Mouse (Mus musculus) thymus, postnatal 4 days (tissue): Measurements from ENCODE around the gene Hist1h3h.
A peak's percentile ranks its signal among the peaks of the same experiment; 100 is the strongest.

Source experiments
- DNase-seq: peaks from one replicate; pipeline ENCODE4 v3.0.0; 2021

Gene Hist1h3h

GRCm38 (mm10) chr13:21717397-21718357, at the start of gene Hist1h3h:
TSS of gene Hist1h3h (plus strand) at chr13:21717659.
- peak; percentile 88 for DNase-seq

GRCm38 (mm10) chr13:21677305-21677704, 40.2 kb upstream of the Hist1h3h start, which contains the start of gene Olfr1360:
TSS of gene Olfr1360 (minus strand) at chr13:21677405.
- no peak for DNase-seq

- DNase-seq = no peak
These were observed 19.6 kb upstream of the Hist1h3h start, which contains the start of gene Olfr1359 for GRCm38 (mm10) chr13:21697811-21698210. TSS of gene Olfr1359 (plus strand) at chr13:21698111.

GRCm38 (mm10) chr13:21706669-21707068, 10.8 kb upstream of the Hist1h3h start:
- no peak for DNase-seq

DNA sequence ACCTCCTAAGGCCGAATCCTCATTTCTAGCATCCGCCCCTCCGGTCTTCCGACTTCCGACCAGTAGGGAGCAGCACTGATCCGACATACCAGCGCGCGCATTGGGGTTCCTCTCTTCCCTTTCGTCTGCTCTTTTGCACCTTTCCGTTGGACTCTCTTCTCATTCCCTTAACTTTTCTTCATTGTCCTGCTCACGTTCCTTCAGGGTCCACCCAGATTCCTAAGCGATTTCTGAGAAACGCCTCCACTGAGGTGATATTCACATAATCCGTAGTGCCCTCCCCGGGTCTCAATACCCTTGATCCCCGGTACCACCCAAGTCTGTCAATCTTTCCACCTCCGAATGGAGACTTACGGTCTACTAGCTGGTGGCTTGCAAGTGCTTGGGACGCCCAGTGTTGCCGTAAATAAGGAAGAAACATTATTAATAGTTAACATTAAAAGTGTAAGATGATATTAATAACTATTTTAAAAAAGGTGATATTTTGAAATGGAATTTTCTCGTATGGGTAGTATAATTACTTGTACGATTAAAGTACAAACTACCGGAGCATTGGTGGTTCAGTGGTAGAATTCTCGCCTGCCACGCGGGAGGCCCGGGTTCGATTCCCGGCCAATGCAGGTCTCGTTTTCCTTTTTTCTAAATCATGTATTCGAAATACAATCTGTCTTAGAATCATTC, 7.3 kb upstream of the Hist1h3h start:
- DNase-seq = peak; percentile 94

GRCm38 (mm10) chr13:21710821-21711525, 6.5 kb upstream of the Hist1h3h start:
- DNase-seq = peak; percentile 85

- no peak for DNase-seq
These were observed 5.8 kb upstream of the Hist1h3h start for GRCm38 (mm10) chr13:21711698-21712097.

- peak; percentile 68 for DNase-seq
These were observed 2.7 kb upstream of the Hist1h3h start for GRCm38 (mm10) chr13:21714725-21715124.

DNA sequence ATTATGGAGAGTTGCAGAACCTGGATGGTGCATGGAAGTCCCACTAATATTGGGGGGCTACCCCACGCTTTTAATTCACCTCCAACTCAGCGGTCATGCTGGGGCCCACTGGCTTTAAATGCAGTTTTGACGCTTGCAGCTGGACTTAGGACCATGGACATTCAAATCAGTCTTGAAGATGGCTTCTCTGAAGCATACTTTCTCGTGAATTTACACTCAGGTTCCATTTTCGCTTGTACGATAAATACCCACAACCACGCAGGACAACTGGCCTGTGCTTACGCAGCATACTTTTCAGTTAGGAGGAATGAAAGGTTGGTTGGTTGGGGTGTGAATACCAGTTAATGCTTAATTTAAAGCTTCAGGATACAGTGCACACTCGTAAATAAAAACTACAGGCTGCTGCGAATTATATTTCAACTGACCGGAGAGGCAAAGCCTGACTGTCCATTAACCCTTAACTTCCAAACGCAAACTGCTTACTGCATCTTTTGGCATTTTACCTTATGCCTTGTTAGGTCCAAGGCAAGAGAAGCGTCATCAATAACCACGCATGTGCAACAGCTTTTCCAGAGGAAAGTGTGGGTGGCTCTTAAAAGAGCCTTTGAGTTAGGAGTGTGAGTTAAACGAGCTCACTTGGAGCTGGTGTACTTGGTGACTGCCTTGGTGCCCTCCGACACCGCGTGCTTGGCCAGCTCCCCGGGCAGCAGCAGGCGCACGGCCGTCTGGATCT, 2.2 kb upstream of the Hist1h3h start:
- DNase-seq = peak; percentile 36

- peak; percentile 81 for DNase-seq
These were observed 1.5 kb upstream of the Hist1h3h start, which contains the start of the genes Hist1h2bl and Hist1h2ai for GRCm38 (mm10) chr13:21715864-21716539. TSS of gene Hist1h2bl (minus strand) at chr13:21716143. TSS of gene Hist1h2ai (plus strand) at chr13:21716422.

GRCm38 (mm10) chr13:21716540-21717391, 693 bp upstream of the Hist1h3h start:
- peak; percentile 34 for DNase-seq

- DNase-seq = no peak
These were observed 1.1 kb downstream of the Hist1h3h start for GRCm38 (mm10) chr13:21718381-21719080.

DNA sequence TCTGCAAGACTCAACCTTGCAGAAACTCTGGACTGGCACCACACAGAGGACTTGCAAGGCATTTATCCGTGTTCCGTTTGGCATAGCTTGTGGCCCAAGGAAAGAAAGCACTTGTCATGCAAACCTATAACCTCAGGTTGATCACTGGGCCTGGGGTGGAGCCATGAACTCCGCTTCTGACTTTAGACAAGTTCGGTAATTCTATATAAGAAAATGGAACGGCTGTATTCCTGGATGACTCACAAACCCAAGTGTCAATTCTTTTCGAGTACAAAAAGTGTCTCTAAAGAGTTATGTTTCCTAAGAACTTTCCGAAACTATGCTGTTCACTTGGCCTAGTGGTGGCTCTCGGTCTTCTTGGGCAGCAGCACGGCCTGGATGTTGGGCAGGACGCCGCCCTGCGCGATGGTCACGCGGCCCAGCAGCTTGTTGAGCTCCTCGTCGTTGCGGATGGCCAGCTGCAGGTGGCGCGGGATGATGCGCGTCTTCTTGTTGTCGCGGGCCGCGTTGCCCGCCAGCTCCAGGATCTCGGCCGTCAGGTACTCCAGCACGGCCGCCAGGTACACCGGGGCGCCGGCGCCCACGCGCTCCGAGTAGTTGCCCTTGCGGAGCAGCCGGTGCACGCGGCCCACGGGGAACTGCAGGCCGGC, 3.8 kb downstream of the Hist1h3h start:
- peak; percentile 33 for DNase-seq

DNA sequence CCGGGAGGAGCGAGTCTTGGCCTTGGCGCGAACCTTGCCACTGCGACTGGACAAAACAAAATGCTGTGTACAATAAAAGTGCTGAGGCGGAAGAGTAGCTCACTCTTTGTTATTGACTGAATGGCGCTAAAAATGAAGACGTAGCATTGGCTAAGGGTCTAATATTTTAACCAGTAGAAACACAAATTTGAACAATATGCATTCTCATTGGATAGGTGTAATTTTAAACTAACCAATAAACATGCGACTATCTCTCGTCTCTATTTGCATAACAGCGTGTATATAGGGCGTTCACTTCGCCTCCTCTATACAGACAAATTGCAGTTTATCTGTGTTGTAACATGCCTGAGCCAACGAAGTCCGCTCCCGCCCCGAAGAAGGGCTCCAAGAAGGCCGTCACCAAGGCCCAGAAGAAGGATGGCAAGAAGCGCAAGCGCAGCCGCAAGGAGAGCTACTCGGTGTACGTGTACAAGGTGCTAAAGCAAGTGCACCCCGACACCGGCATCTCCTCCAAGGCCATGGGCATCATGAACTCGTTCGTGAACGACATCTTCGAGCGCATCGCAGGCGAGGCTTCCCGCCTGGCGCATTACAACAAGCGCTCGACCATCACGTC, 4.4 kb downstream of the Hist1h3h start, which contains the start of gene Hist1h2bm:
Hist1h2bm (plus strand) TSS at position 288 of the 616 bp plus-strand sequence.
- peak; percentile 71 for DNase-seq

DNA sequence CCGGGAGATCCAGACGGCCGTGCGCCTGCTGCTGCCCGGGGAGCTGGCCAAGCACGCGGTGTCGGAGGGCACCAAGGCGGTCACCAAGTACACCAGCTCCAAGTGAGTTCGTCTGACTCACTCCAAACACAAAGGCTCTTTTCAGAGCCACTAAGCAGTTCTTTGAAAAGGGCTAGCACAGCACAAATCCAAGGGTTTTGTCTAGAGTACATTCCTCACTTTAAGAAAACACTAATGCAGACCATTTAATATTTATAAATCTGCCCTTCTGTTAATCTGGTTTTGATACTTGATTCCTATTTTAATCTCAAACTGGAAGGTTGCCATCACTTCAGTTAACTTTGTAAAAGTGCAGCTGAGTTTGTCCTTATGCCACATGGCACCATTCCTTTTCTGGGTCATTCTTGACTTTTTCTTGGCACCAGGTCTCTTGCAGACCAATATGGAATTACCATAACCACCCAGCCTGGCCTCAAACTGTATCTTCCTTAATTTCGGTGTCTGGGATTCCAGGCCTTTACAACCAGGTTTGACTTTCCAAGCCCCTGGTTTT, 5.0 kb downstream of the Hist1h3h start:
- no peak for DNase-seq

GRCm38 (mm10) chr13:21722993-21723836, 5.8 kb downstream of the Hist1h3h start:
- DNase-seq = peak; percentile 63

DNA sequence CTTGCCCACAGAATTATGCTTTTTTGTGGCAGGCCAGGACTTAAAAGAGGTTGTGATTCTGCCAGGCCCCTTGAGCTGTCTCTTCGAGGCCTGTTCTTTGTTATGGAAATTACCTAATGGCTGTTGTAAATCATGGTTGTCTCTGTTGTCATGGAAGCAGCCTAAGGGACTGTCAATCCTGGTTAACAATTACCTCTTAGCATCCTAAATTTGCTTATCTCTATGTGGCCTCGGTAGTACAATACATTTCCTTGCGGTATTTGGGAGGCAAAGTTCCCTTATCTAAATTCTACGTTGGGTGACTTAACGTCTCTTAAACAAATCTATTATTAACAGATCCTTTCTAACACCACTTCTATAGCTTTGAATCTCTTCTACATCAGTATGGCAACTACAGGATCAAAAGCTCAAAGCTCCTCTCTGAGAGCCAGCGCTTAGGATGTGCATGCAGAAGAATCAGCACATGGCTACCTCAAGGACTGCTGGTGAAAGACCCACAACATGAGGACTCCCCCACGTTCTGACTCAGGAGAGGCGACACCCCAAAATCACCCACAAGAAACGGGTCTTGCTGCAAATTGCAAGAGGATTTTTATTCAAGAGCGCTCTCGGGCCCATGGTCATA, 10.6 kb downstream of the Hist1h3h start:
- DNase-seq = no peak
